Mouse (Mus musculus) MEL (cell line): ENCODE results near the gene Ifi211. TPM values are rescaled to one million over a fixed set of nuclear protein-coding genes. Genes with fewer than 3 reads are reported as not detected.
"Not testable (repeated sequence)": the region's sequence is repeated elsewhere in the genome, so short reads cannot be mapped to it uniquely, and the experiment has no call there.

Experiments used
- DNase-seq: peaks from one replicate; pipeline ENCODE4 v3.0.0; 2011; ENCODE audit warnings: low read depth, low spot score
- H3K27ac ChIP-seq: 2 replicates; pipeline ENCODE4 v1.5.1; 2012; ENCODE audit warnings: low read depth, mild to moderate bottlenecking, control low read depth, low read length, moderate library complexity; ENCODE audit not compliant: control insufficient read depth
- H3K27me3 ChIP-seq, 2 experiments: fragments of 150-350 bp in 1 of 2; sonication (generic) in 1 of 2; 2 replicates each; pipeline ENCODE4 v1.6.1; 2012; ENCODE audit warnings: low read length in 2 of 2, mild to moderate bottlenecking in 2 of 2, improper control_type of control experiment in 1 of 2, moderate library complexity in 1 of 2; ENCODE audit not compliant: insufficient read depth in 2 of 2, control insufficient read depth in 1 of 2
- H3K36me3 ChIP-seq, 2 experiments: 2 replicates each; pipeline ENCODE4 v1.6.1; 2012 to 2014; ENCODE audit warnings: low read length in 2 of 2, improper control_type of control experiment in 1 of 2, inconsistent platforms in 1 of 2, mild to moderate bottlenecking in 1 of 2; ENCODE audit not compliant: insufficient read depth in 2 of 2, control insufficient read depth in 1 of 2
- H3K4me1 ChIP-seq, 2 experiments: fragments of 150-350 bp in 1 of 2; sonication (generic) in 1 of 2; 2 replicates each; pipeline ENCODE4 v1.6.1; 2012; ENCODE audit warnings: low read length in 2 of 2, improper control_type of control experiment in 1 of 2, mild to moderate bottlenecking in 1 of 2; ENCODE audit not compliant: insufficient read depth in 2 of 2, control insufficient read depth in 1 of 2
- H3K4me3 ChIP-seq, 2 experiments: fragments of 150-350 bp in 1 of 2; sonication (generic) in 1 of 2; 2 replicates each; pipeline ENCODE4 v1.5.1; 2012; ENCODE audit warnings: low read depth in 2 of 2, low read length in 2 of 2, mild to moderate bottlenecking in 2 of 2, moderate library complexity in 2 of 2, control low read depth in 1 of 2, improper control_type of control experiment in 1 of 2; ENCODE audit not compliant: control insufficient read depth in 1 of 2, insufficient read depth in 1 of 2
- H3K79me2 ChIP-seq: 2 replicates; pipeline ENCODE4 v1.6.1; 2012; ENCODE audit warnings: mild to moderate bottlenecking, low read length, moderate library complexity; ENCODE audit not compliant: control insufficient read depth, poor library complexity, insufficient read depth
- H3K9ac ChIP-seq: 2 replicates; pipeline ENCODE4 v1.6.1; 2012; ENCODE audit warnings: low read depth, mild to moderate bottlenecking, control low read depth, low read length, moderate library complexity; ENCODE audit not compliant: control insufficient read depth, poor library complexity, severe bottlenecking
- H3K9me3 ChIP-seq: fragments of 150-350 bp; sonication (generic); replicated peaks from 2 replicates; pipeline ENCODE4 v1.6.1; 2012; ENCODE audit warnings: mild to moderate bottlenecking, low read length, improper control_type of control experiment, moderate library complexity; ENCODE audit not compliant: insufficient read depth
- polyA plus RNA-seq, 2 experiments: library from polyadenylated mRNA; stranded (reverse) in 1 of 2; unstranded in 1 of 2; fragments of >175 nt in 1 of 2; fragments of >200 nt in 1 of 2; gene quantifications; 2 replicates each; pipeline versions ENCODE4 v1.2.1 to v1.2.4; 2012; ENCODE audit warnings: low replicate concordance in 2 of 2, low read depth in 1 of 2; ENCODE audit not compliant: insufficient read length in 2 of 2, insufficient read depth in 1 of 2, missing spikeins in 1 of 2
- total RNA-seq: library from RNA; depleted of rRNA; stranded (reverse); fragments of 300-350 nt; gene quantifications from 2 replicates; pipeline ENCODE4 v1.2.3, GENCODE M21; 2012; rRNA removed

Ifi211 gene
- total RNA-seq (not detected in 2 replicates), polyA plus RNA-seq (not detected)

- H3K36me3 ChIP-seq, H3K4me1 ChIP-seq, H3K27me3 ChIP-seq, DNase-seq, H3K79me2 ChIP-seq, H3K4me3 ChIP-seq, H3K9me3 ChIP-seq, H3K9ac ChIP-seq, H3K27ac ChIP-seq: not testable (repeated sequence)
These were observed at the start of gene Ifi211 for GRCm38 (mm10) chr1:173912548-173913255. Gene Ifi211 (minus strand): TSS chr1:173913046.

DNA sequence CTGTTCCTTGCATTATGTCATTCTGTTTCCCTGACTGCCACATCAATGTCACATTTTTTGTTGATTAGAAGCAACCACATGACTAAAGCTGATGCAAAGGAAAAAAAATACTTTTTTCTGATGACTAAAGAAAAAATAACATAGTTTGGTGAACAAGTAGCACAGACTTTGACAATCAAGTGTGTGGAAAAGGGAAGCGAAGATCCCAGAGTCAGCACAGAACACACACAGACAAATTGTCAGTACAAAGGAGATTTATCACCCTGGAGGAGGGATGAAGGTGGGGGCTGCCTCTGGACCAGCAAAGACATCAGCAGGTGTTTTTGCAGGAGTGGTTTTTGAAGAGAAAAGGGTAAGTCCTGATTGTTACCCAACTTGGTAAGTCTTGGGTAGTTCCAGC, 48.6 kb upstream of the Ifi211 start:
- H3K79me2 ChIP-seq, H3K9me3 ChIP-seq, H3K36me3 ChIP-seq, H3K4me3 ChIP-seq, H3K4me1 ChIP-seq, H3K9ac ChIP-seq, H3K27ac ChIP-seq, H3K27me3 ChIP-seq: not testable (repeated sequence)
- peak; percentile 9 for DNase-seq

- not testable (repeated sequence) for H3K79me2 ChIP-seq, H3K27ac ChIP-seq, H3K9ac ChIP-seq, H3K36me3 ChIP-seq, H3K9me3 ChIP-seq, H3K4me1 ChIP-seq, H3K27me3 ChIP-seq, DNase-seq, H3K4me3 ChIP-seq
These were observed 47.2 kb upstream of the Ifi211 start for GRCm38 (mm10) chr1:173959998-173960397.

DNA sequence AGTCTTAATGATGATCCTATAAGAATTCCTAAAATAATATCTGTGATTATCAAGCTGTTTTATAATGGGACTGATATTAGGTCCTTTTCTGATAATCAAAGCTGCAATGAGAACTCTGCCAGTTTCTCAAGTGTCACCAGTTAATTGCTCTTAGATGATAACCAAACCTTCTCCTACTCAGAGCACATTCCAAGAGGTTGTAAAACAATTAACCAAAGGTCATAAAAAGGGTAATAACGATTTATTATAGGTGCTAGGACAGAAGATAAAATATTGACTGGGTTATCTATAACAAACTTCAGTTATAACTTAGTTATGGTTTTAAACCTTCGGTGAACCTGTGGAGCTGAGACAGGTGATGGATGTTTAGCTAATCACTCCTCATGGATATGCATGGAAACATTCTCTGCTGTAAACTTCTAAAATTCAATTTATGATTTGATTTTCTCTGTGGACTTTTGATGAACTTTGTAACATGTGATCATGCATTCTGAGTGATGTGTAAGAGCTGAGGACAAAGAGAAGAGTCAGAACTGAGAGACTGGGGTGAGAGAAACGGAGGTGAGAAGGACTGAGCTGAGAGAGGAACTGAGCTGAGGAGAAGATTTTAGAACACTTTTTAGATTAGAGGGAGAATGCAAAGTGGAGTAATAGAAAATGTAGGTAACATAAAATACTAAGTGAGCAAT, 43.1 kb upstream of the Ifi211 start:
- H3K4me3 ChIP-seq, H3K9ac ChIP-seq, H3K36me3 ChIP-seq, H3K79me2 ChIP-seq, H3K27ac ChIP-seq, H3K27me3 ChIP-seq, H3K4me1 ChIP-seq, DNase-seq, H3K9me3 ChIP-seq: not testable (repeated sequence)
